Mouse (Mus musculus): ENCODE measurements around the gene Pilrb2. TPM values are rescaled to one million over a fixed set of nuclear protein-coding genes. Genes with fewer than 3 reads are reported as not detected.
A peak's percentile ranks its signal among the peaks of the same experiment; 100 is the strongest.
"Not testable (repeated sequence)": the region's sequence is repeated elsewhere in the genome, so short reads cannot be mapped to it uniquely, and the experiment has no call there.

The Pilrb2 gene
- polyA plus RNA-seq, 1 experiment from 2014 or later = 13.2 TPM

DNA sequence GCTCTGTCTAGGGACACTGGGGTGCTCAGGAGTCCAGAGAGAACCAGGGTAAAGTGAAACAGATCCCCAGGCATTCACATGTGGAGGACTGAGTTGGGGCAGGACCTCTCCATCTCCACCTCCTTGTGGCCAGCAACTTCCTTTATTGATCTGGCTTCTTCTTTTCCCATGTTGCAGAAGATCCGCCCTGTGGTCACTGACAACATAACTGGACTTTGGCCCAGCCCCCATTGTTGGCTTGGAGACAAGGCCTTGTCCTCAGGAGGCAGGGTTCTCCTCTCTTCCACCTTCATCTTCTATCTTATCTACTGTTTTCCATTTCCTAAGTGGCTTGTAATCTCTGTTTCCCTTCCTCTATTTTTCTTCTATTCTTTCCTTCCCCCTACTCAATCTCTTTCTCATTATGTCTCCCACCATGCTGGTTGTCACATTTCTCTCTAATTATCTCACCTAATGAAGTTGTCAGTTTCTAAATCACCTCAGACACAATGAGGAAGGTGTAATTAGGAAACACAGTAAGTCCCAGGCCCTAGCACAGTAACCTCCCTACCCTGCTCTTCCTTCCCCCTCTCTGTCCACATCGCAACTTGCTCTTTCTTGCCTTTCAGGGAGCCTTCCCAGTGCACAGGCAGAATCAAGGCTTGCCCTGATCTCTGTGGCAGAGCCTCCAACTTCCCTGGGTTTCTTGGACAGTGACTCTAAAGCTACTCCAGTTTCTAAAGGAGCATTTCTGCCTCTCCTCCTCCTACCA is 13.5 kb downstream of the Pilrb2 start, which contains the start of gene Pilrb1:
TSS of gene Pilrb1 (minus strand) at position 147 of the 751 bp plus-strand sequence.
- H3K9ac ChIP-seq (replicated peaks); H3K9me3 ChIP-seq (ENCODE audit: low read length); H3K4me1 ChIP-seq (ENCODE audit: insufficient read depth); H3K27me3 ChIP-seq (ENCODE audit: insufficient read depth, low read length); H3K4me3 ChIP-seq (ENCODE audit: low read depth, low read length); H3K36me3 ChIP-seq (replicated peaks; ENCODE audit: insufficient read depth, low read length); DNase-seq: not testable (repeated sequence)
- H3K4me2 ChIP-seq (ENCODE audit: low read depth, low read length) = peak within 1 kb of the TSS; percentile 35
- 56% methylated on average over 2 of the region's 2 CpGs for WGBS (ENCODE audit: insufficient replicate concordance)
- peak; percentile 29; the same call in 1 of the 2 replicates for ATAC-seq
- H3K27ac ChIP-seq (ENCODE audit: low read depth) = peak within 1 kb of the TSS; percentile 44

DNA sequence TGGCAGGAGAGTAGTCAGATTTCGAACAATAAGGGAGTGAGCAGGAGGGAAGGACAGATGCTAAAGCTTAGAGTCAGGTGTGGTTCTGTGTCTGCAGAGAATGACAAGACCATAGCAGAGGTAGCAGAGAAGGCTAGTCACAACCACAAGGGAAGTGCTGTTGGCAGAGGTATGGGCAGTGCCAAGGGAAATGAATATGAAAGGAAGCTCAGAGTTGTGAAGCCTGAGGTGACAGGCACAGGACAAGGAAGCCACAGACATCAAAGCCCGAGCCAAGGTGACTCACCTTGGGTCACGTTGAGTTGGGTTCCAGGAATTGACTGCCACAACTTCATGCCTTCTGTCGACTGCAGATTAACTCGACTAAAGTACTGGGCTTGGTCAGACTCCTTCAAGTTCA is 14.7 kb downstream of the Pilrb2 start:
- not testable (repeated sequence) for DNase-seq; H3K27ac ChIP-seq (ENCODE audit: low read depth)

DNA sequence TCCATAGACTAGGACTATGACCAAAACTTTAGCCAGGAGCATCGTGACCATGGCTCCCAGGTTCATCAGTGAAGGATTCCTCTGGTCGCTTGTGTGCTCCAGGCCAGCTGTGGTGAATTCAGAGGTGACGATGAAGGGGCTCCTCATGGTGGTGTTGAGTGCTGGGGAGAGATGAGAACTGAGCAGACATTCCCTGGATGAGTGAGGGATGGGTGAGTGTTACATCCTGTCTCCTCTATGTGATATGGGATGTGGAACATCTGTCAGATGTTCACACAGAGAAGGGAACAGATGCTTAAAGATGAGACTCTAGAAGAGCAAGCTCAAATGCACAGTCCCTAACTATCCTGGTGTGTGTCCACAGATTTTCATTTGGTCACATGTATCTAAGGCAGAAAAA is 16.7 kb downstream of the Pilrb2 start:
- H3K9me3 ChIP-seq (ENCODE audit: low read length); H3K9ac ChIP-seq (replicated peaks); H3K36me3 ChIP-seq (replicated peaks; ENCODE audit: insufficient read depth, low read length); H3K4me2 ChIP-seq (ENCODE audit: low read depth, low read length); DNase-seq; ATAC-seq; H3K27ac ChIP-seq (ENCODE audit: low read depth); H3K4me3 ChIP-seq (ENCODE audit: low read depth, low read length); H3K4me1 ChIP-seq (ENCODE audit: insufficient read depth); H3K27me3 ChIP-seq (ENCODE audit: insufficient read depth, low read length): not testable (repeated sequence)
- 69% methylated on average over 3 of the region's 3 CpGs for WGBS (ENCODE audit: insufficient replicate concordance)

More for the DNA sequence above, 14.7 kb downstream of the Pilrb2 start:
- not testable (repeated sequence) for H3K9me3 ChIP-seq (ENCODE audit: low read length); H3K4me3 ChIP-seq (ENCODE audit: low read depth, low read length); H3K4me1 ChIP-seq (ENCODE audit: insufficient read depth); H3K27me3 ChIP-seq (ENCODE audit: insufficient read depth, low read length); H3K36me3 ChIP-seq (replicated peaks; ENCODE audit: insufficient read depth, low read length); ATAC-seq; H3K9ac ChIP-seq (replicated peaks)
- H3K4me2 ChIP-seq (ENCODE audit: low read depth, low read length) = peak overlapping the region; percentile 35
- 35% methylated on average over 4 of the region's 5 CpGs for WGBS (ENCODE audit: insufficient replicate concordance)

DNA sequence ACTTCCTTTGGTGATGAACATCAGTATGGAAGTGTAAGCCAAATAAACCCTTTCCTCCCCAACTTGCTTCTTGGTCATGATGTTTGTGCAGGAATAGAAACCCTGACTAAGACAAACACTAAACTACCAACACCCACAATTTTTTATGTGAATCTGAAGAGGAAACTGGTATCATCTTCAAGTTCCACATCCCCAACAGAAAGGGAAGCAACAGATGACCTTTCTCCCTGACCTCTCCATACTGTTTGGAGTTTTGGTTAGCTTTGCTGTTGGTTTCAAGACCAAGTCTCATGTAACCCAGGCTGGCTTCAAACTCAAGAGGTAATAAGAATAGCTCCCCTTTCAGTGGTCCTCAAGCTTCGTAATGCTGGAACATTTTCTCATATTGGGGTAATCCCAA is 21.3 kb downstream of the Pilrb2 start:
- 68% methylated on average over 1 of the region's 1 CpGs for WGBS (ENCODE audit: insufficient replicate concordance)

DNA sequence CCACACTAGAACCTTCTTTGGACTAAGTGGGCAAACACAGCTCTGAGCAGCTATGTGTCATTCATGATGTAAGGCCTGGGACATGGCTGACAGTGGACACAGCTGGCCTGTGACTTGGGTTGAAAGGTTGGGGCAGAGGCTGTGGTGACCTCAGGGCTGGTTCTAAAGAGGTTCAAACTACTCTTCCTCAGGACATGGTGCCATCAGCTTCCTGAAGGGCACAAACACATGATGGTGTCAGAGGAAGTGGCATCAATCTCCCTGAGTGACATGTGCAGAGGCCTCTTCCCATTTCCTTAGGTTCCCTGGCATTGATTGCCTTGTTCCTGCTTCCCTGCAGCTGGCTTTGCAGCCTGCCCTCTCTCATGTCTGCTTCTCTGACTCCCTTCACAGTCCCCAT is 34.5 kb downstream of the Pilrb2 start:
- not testable (repeated sequence) for ATAC-seq; H3K4me2 ChIP-seq (ENCODE audit: low read depth, low read length); H3K36me3 ChIP-seq (replicated peaks; ENCODE audit: insufficient read depth, low read length); H3K4me1 ChIP-seq (ENCODE audit: insufficient read depth); H3K4me3 ChIP-seq (ENCODE audit: low read depth, low read length); H3K27me3 ChIP-seq (ENCODE audit: insufficient read depth, low read length); H3K9me3 ChIP-seq (ENCODE audit: low read length); H3K9ac ChIP-seq (replicated peaks); DNase-seq; H3K27ac ChIP-seq (ENCODE audit: low read depth)

More for the DNA sequence above, 21.3 kb downstream of the Pilrb2 start:
- not testable (repeated sequence) for ATAC-seq; H3K4me1 ChIP-seq (ENCODE audit: insufficient read depth); H3K9ac ChIP-seq (replicated peaks); H3K27ac ChIP-seq (ENCODE audit: low read depth); H3K4me2 ChIP-seq (ENCODE audit: low read depth, low read length); H3K36me3 ChIP-seq (replicated peaks; ENCODE audit: insufficient read depth, low read length); DNase-seq; H3K27me3 ChIP-seq (ENCODE audit: insufficient read depth, low read length); H3K9me3 ChIP-seq (ENCODE audit: low read length); H3K4me3 ChIP-seq (ENCODE audit: low read depth, low read length)

DNA sequence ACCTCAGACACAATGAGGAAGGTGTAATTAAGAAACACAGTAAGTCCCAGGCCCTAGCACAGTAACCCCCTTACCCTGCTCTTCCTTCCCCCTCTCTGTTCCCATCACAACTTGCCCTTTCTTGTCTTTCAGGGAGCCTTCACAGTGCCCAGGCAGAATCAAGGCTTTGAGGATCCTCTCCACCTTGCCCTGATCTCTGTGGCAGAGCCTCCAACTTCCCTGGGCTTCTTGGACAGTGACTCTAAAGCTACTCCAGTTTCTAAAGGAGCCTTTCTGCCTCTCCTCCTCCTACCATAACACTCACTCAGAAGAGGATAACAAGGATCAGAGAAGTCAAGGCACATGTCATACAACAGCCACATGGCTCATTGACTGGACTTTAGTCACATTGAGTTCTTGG is 35.0 kb downstream of the Pilrb2 start:
- Histone ChIP-seq H3K27me3 (ENCODE audit: insufficient read depth, low read length) (no peaks in the 10 kb centered on the region), H3K9ac (replicated peaks) (no peak overlapping the region), H3K4me3 (ENCODE audit: low read depth, low read length) (no peak overlapping the region), H3K4me2 (ENCODE audit: low read depth, low read length) (no peak overlapping the region), H3K9me3 (ENCODE audit: low read length) (no peaks in the 10 kb centered on the region), H3K36me3 (replicated peaks; ENCODE audit: insufficient read depth, low read length) (no peaks in the 10 kb centered on the region), H3K27ac (ENCODE audit: low read depth) (no peak overlapping the region), H3K4me1 (ENCODE audit: insufficient read depth) (no peaks in the 10 kb centered on the region)
- no peak for ATAC-seq
- TF ChIP-seq EP300 (IDR thresholded peaks at IDR 0.05; ENCODE audit: low read depth) (no peak), CTCF (IDR thresholded peaks at IDR 0.05; ENCODE audit: low read depth) (no peak)
- no peak for DNase-seq

DNA sequence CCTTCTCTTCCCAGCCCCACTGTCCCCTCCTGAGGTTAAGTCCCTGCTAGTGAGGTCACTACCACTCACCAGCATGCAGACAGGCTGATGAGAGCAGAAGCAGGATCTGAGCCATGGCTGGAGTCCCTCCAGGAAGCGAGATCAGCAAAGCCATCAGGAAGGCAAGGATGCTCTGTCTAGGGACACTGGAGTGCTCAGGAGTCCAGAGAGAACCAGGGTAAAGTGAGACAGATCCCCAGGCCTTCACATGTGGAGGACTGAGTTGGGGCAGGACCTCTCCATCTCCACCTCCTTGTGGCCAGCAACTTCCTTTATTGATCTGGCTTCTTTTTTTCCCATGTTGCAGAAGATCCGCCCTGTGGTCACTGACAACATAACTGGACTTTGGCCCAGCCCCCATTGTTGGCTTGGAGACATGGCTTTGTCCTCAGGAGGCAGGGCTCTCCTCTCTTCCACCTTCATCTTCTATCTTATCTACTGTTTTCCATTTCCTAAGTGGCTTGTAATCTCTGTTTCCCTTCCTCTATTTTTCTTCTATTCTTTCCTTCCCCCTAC is 35.6 kb downstream of the Pilrb2 start, which contains the start of gene Pilra:
TSS of gene Pilra (minus strand) at position 316 of the 555 bp plus-strand sequence.
- not testable (repeated sequence) for DNase-seq; H3K36me3 ChIP-seq (replicated peaks; ENCODE audit: insufficient read depth, low read length); H3K9me3 ChIP-seq (ENCODE audit: low read length); H3K9ac ChIP-seq (replicated peaks); ATAC-seq; H3K4me1 ChIP-seq (ENCODE audit: insufficient read depth); H3K27me3 ChIP-seq (ENCODE audit: insufficient read depth, low read length)
- Histone ChIP-seq H3K4me3 (ENCODE audit: low read depth, low read length) (peak within 1 kb of the TSS; percentile 35), H3K27ac (ENCODE audit: low read depth) (peak within 1 kb of the TSS; percentile 16; the same call in 1 of the 2 replicates), H3K4me2 (ENCODE audit: low read depth, low read length) (peak within 1 kb of the TSS; percentile 36)
- 40% methylated on average over 2 of the region's 2 CpGs for WGBS (ENCODE audit: insufficient replicate concordance)

All from liver, postnatal 0 days (tissue).